Mouse (Mus musculus) myocyte (in vitro differentiated cells): ENCODE measurements at regions not wholly inside any gene's neighbourhood (a gene's known extent, or its start where the extent isn't known, plus 50 kb on each side); places are given as distances from the start of the nearest gene placed in this dataset.

Experiments
- H3K27me3 ChIP-seq: one replicate; pipeline ENCODE4 v1.6.1; 2011; ENCODE audit not compliant: control insufficient read depth, insufficient read depth, insufficient read length
- H3K36me3 ChIP-seq: one replicate; pipeline ENCODE4 v1.6.1; 2011; ENCODE audit not compliant: control insufficient read depth, insufficient read depth
- H3K4me2 ChIP-seq: one replicate; pipeline ENCODE4 v1.6.1; 2011; ENCODE audit warnings: low read depth, control low read depth
- H3K4me3 ChIP-seq: one replicate; pipeline ENCODE4 v1.5.1; 2011; ENCODE audit warnings: mild to moderate bottlenecking, control low read depth, moderate library complexity
- H3K79me2 ChIP-seq: one replicate; pipeline ENCODE4 v1.6.1; 2011; ENCODE audit not compliant: control insufficient read depth, insufficient read depth
- H3ac ChIP-seq: one replicate; pipeline ENCODE4 v1.6.1; 2011; ENCODE audit not compliant: control insufficient read depth, insufficient read length
- CEBPB ChIP-seq: IDR thresholded peaks from 2 replicates; pipeline ENCODE4 v1.6.1; 2011; ENCODE audit warnings: mild to moderate bottlenecking, moderate library complexity; ENCODE audit not compliant: poor library complexity, insufficient read depth, severe bottlenecking
- E2F4 ChIP-seq: IDR thresholded peaks from one replicate; pipeline ENCODE4 v1.6.1; 2011; ENCODE audit warnings: mild to moderate bottlenecking, control low read depth, moderate library complexity; ENCODE audit not compliant: insufficient read depth
- MAX ChIP-seq: IDR thresholded peaks from one replicate; pipeline ENCODE4 v1.6.1; 2011; ENCODE audit warnings: low read depth, mild to moderate bottlenecking, control low read depth
- MYOD1 ChIP-seq, 3 experiments: IDR thresholded peaks; one replicate each; pipeline ENCODE4 v1.6.1; 2011; ENCODE audit warnings: control low read depth in 2 of 3, low read depth in 2 of 3, mild to moderate bottlenecking in 2 of 3, moderate library complexity in 1 of 3; ENCODE audit not compliant: insufficient read length in 2 of 3, control insufficient read depth in 1 of 3
- MYOG ChIP-seq, 3 experiments: IDR thresholded peaks; one replicate each; pipeline ENCODE4 v1.6.1; 2011; ENCODE audit warnings: control low read depth in 2 of 3, low read depth in 2 of 3, mild to moderate bottlenecking in 2 of 3; ENCODE audit not compliant: insufficient read length in 2 of 3, control insufficient read depth in 1 of 3, insufficient read depth in 1 of 3
- POLR2A ChIP-seq: IDR thresholded peaks from one replicate; pipeline ENCODE4 v1.6.1; 2011; ENCODE audit warnings: low read depth, mild to moderate bottlenecking, control low read depth, moderate library complexity; ENCODE audit not compliant: insufficient read length
- POLR2AphosphoS2 ChIP-seq: IDR thresholded peaks from one replicate; pipeline ENCODE4 v1.6.1; 2011; ENCODE audit warnings: low read depth, control low read depth; ENCODE audit not compliant: insufficient read length
- REST ChIP-seq: IDR thresholded peaks from one replicate; pipeline ENCODE4 v1.6.1; 2011; ENCODE audit warnings: mild to moderate bottlenecking, control low read depth, moderate library complexity; ENCODE audit not compliant: insufficient read depth, insufficient read length
- SRF ChIP-seq: IDR thresholded peaks from one replicate; pipeline ENCODE4 v1.6.1; 2011; ENCODE audit warnings: low read depth; ENCODE audit not compliant: control insufficient read depth, insufficient read length
- TCF12 ChIP-seq: IDR thresholded peaks from one replicate; pipeline ENCODE4 v1.6.1; 2011; ENCODE audit warnings: mild to moderate bottlenecking, control low read depth; ENCODE audit not compliant: poor library complexity, insufficient read depth, severe bottlenecking
- TCF3 ChIP-seq: IDR thresholded peaks from one replicate; pipeline ENCODE4 v1.6.1; 2011; ENCODE audit warnings: low read depth, control low read depth; ENCODE audit not compliant: insufficient read length
- USF1 ChIP-seq: IDR thresholded peaks from one replicate; pipeline ENCODE4 v1.6.1; 2011; ENCODE audit warnings: low read depth, mild to moderate bottlenecking, control low read depth, moderate library complexity

DNA sequence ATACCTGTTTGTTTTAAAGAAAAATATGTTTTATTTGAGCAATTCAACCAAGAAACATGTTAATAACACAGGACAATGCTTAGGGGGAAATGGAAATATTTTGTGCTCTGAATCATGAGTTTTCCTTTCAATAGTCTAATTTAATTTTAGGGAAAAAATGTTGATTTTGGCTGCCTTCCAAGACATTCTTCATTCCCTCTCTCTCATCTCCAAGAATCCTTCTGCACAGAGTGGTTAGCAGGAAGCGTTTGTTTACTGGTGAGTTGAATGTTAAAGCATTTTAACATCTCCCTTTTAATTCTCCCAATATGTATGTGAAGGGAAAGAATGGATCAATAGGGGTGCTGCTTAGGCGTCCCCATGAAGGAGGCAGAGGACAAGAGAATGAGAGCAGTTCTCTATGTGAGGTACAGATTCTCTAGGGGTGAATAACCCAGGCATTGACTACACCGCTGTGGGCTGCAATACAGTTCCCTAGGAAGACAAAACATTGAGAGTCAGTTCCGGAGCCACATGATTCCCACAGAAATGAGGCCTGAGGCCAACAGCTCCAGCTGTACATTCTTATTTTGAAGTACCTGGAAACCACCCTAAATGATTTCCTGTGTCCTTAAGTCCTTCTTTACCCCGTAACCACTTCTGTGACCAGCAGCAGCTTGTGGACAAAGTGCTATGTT lies 512.7 kb downstream of the Rfpl4b start:
- no peaks in the 10 kb centered on the region for H3K27me3 ChIP-seq
- no peaks in the 10 kb centered on the region for H3K79me2 ChIP-seq
- no peaks in the 10 kb centered on the region for H3K36me3 ChIP-seq
- H3K4me2 ChIP-seq: peak overlapping the region; percentile 56
- no peak overlapping the region for H3K4me3 ChIP-seq
- TF ChIP-seq USF1 (no peak), REST (no peak)
- H3ac ChIP-seq: no peak overlapping the region

- no peak overlapping the region for H3K4me3 ChIP-seq
- no peak overlapping the region for H3K4me2 ChIP-seq
- no peak for TF ChIP-seq E2F4
- H3K36me3 ChIP-seq: no peaks in the 10 kb centered on the region
- H3K79me2 ChIP-seq: no peaks in the 10 kb centered on the region
- no peak overlapping the region for H3ac ChIP-seq
- H3K27me3 ChIP-seq: no peaks in the 10 kb centered on the region
Observed at GRCm38 (mm10) chr10:38295724-38296123, 525.9 kb downstream of the Rfpl4b start.

- H3K79me2 ChIP-seq: no peaks in the 10 kb centered on the region
- TF ChIP-seq E2F4: no peak
- no peak for TF ChIP-seq POLR2AphosphoS2
- TF ChIP-seq SRF: no peak
- no peak for TF ChIP-seq TCF3
- TF ChIP-seq MYOD1 (IDR thresholded peaks at IDR 0.05; ENCODE audit: control insufficient read depth in 1 of 3, insufficient read length in 2 of 3, low read depth in 2 of 3): no peak
- TF ChIP-seq TCF12: no peak
- no peak for TF ChIP-seq REST
- TF ChIP-seq POLR2A: no peak
- TF ChIP-seq MYOG (IDR thresholded peaks at IDR 0.05; ENCODE audit: control insufficient read depth in 1 of 3, insufficient read depth in 1 of 3, insufficient read length in 2 of 3, low read depth in 2 of 3): no peak
- no peak for TF ChIP-seq CEBPB
- H3K27me3 ChIP-seq: no peaks in the 10 kb centered on the region
- H3K4me2 ChIP-seq: no peak overlapping the region
- H3K36me3 ChIP-seq: no peaks in the 10 kb centered on the region
- H3ac ChIP-seq: no peak overlapping the region
- no peak overlapping the region for H3K4me3 ChIP-seq
Observed at GRCm38 (mm10) chr10:38288689-38289283, 532.8 kb downstream of the Rfpl4b start.

- no peaks in the 10 kb centered on the region for H3K79me2 ChIP-seq
- no peak overlapping the region for H3ac ChIP-seq
- no peak overlapping the region for H3K4me2 ChIP-seq
- no peaks in the 10 kb centered on the region for H3K27me3 ChIP-seq
- no peaks in the 10 kb centered on the region for H3K36me3 ChIP-seq
- H3K4me3 ChIP-seq: no peak overlapping the region
- TF ChIP-seq POLR2A (no peak), CEBPB (no peak), POLR2AphosphoS2 (no peak), TCF3 (no peak), SRF (no peak), MYOG (IDR thresholded peaks at IDR 0.05; ENCODE audit: control insufficient read depth in 1 of 3, insufficient read depth in 1 of 3, insufficient read length in 2 of 3, low read depth in 2 of 3) (no peak), MYOD1 (IDR thresholded peaks at IDR 0.05; ENCODE audit: control insufficient read depth in 1 of 3, insufficient read length in 2 of 3, low read depth in 2 of 3) (no peak), USF1 (no peak), REST (no peak), E2F4 (no peak)
Observed at GRCm38 (mm10) chr10:38269136-38269535, 552.4 kb downstream of the Rfpl4b start.

DNA sequence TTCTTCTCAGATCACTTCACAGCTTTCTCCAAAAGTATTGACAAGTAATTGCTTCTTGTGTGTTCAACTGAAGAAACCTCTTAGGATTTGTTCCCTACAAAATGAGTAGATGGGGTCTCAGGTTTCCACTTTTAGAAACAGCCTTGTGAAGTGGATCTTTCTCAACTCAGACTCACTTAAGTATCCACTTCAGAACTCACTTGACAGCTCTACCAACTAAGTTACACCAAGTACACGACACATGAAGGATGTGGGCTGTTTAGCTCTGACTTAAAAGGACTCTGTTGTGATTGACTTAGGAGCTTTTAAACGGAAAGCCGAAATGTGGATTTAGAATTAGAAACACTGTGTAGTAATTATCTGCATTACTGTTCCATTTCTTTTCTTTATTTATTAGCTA lies 556.0 kb downstream of the Rfpl4b start:
- H3ac ChIP-seq: no peak overlapping the region

More for the DNA sequence above, 556.0 kb downstream of the Rfpl4b start:
- Histone ChIP-seq H3K79me2 (no peaks in the 10 kb centered on the region), H3K36me3 (no peaks in the 10 kb centered on the region), H3K4me2 (no peak overlapping the region), H3K4me3 (no peak overlapping the region), H3K27me3 (no peaks in the 10 kb centered on the region)
- TF ChIP-seq CEBPB (no peak), USF1 (no peak), E2F4 (no peak), POLR2AphosphoS2 (no peak), MYOG (IDR thresholded peaks at IDR 0.05; ENCODE audit: control insufficient read depth in 1 of 3, insufficient read depth in 1 of 3, insufficient read length in 2 of 3, low read depth in 2 of 3) (no peak), SRF (no peak), POLR2A (no peak), TCF12 (no peak), TCF3 (no peak), REST (no peak), MAX (no peak)
